Mouse (Mus musculus): ENCODE measurements around the gene Olfr1427. TPM values are rescaled to one million over a fixed set of nuclear protein-coding genes. Genes with fewer than 3 reads are reported as not detected.
"Not testable (repeated sequence)": the region's sequence is repeated elsewhere in the genome, so short reads cannot be mapped to it uniquely, and the experiment has no call there.

The Olfr1427 gene
- total RNA-seq (2021): not detected
- long read RNA-seq: 0 reads

DNA sequence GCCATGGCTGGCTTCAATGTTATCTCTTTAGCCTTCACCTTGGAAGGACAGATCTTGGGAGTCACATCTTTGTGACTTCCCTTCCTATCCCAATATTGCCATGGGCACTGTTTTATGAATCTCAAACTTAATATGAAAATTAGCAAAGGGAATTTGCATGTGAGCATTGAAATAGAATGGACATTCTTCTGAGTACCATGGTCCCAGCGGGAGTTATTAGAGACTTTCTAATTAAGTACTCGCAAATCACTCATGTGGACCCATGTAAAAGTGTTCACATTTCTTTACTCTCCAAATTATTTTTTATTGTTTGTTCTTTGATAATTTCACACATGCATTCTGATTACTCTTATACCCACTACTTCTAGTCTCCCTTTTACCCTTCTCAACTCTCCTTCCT, at the start of gene Olfr1427:
TSS of gene Olfr1427 (minus strand) at position 101 of the 400 bp plus-strand sequence.
- no peak for DNase-seq (ENCODE audit: low spot score in 2 of 2)

DNA sequence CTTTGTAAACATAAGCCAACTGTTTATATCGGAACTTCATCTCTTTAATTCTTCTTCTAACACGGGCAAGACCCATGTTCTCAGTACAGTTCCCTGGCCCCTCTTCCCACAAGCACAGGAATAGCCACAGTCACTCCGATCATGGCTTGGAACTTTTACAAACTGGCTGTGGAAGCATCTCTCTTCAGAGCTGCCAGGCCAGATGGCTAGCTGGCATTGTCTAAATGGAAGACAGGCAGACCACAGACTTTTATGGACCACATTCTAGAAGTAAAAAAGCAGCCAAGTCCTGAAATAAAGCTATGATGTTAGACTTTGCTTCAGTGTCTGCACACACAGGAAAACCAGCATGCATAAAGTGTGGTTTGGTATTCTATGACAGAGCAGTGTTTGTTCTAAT, 42.3 kb upstream of the Olfr1427 start:
- peak; percentile 19 to 38 for DNase-seq (ENCODE audit: low spot score in 2 of 2)

GRCm38 (mm10) chr19:12143356-12143755, 40.2 kb upstream of the Olfr1427 start:
- peak; percentile 22 to 42 for DNase-seq (ENCODE audit: low spot score in 2 of 2)

- peak; percentile 32 to 50 for DNase-seq (ENCODE audit: low spot score in 2 of 2)
Observed at GRCm38 (mm10) chr19:12134289-12134688, 31.2 kb upstream of the Olfr1427 start.

DNA sequence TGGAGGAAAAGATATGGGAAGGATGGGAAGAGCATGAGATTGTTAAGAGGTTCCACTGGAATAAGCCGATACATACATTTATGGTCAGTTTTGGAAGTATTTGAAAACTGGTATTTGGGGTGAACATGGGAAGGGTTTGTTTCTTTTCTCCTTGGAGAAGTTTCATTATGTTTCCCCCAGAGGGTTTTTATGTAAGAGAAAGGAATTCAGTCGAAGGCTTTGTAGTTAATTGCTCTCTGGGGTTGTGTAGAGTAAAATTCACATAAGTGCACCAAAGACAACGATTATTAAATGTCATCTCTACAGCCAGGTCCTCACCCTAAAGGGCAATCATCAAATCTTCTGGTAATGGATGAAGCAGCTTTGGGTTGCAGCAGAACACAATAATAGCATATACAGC, 20.0 kb upstream of the Olfr1427 start, which contains the start of gene Olfr76:
TSS of gene Olfr76 (minus strand) at position 101 of the 400 bp plus-strand sequence.
- no peak for DNase-seq (ENCODE audit: low spot score in 2 of 2)

- no peak for DNase-seq (ENCODE audit: low spot score in 2 of 2)
Observed at GRCm38 (mm10) chr19:12116464-12116863, 13.3 kb upstream of the Olfr1427 start.

DNA sequence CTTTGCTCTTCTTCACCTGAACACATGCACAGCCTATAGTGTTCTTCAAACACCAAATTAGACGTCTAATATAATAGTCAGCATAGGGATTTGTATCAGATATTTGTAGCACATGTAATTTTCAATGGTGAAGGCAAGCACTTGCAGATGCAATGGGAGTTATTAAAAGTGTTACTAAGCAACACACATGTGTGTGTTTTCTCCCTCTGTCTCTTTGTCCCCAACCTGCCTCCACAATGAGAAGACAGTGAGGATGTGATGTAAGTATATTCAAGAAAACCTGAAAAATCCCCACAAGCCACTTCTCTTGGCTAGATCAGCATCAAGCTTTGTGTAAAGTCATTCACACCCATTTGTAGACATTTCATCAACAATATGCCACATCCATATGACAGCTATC, 12.7 kb upstream of the Olfr1427 start, which contains the start of gene Olfr1428:
TSS of gene Olfr1428 (minus strand) at position 101 of the 400 bp plus-strand sequence.
- DNase-seq (ENCODE audit: low spot score in 2 of 2): no peak

DNA sequence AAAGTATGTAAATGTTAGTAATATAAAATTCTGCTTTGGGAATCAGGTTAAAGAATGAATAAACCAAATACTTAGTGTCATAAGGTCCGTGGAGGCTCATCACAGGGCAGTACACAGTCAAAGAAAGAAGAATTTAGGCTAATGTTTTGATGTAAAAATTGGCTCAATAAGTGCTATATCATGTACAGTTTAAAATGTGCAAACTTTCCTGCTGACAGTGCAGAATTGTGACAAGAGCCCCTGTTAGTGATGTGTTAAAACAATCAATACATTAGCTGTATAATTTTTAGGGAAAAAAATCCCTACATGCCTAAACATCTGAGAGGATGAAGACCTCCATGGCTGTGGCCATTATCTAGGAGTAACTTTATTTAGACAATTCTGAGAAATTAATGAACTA, 10.7 kb upstream of the Olfr1427 start:
- no peak for DNase-seq (ENCODE audit: low spot score in 2 of 2)

GRCm38 (mm10) chr19:12104541-12104940, 1.4 kb upstream of the Olfr1427 start:
- DNase-seq (ENCODE audit: low spot score in 2 of 2): no peak

GRCm38 (mm10) chr19:12091913-12092312, 11.2 kb downstream of the Olfr1427 start, which contains the start of gene Olfr1426:
Gene Olfr1426 (minus strand): TSS chr19:12092013.
- no peak for DNase-seq (ENCODE audit: low spot score in 2 of 2)

DNA sequence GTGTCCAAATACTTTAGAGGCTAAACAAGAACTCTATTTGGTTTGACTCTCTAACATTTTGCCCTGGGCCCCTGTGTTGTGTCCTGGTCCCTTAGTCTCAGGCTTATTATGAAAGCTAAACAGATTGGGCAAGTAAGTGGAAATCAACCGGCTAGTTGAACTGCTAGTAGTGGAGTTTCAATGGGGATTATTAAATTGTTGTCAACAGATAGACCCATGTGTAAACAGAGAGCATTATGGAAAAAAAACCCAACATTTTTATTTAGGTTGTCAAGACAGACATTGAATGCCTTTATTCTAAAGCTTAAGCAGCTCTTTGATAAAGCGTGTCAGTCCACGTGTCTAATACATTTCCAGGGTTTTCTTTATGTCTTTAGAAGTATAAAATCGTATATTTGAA, 25.5 kb downstream of the Olfr1427 start, which contains the start of gene Olfr1425:
TSS of gene Olfr1425 (minus strand) at position 101 of the 400 bp plus-strand sequence.
- not testable (repeated sequence) for DNase-seq (ENCODE audit: low spot score in 2 of 2)

- DNase-seq (ENCODE audit: low spot score in 2 of 2): not testable (repeated sequence)
Observed at GRCm38 (mm10) chr19:12069546-12069945, 33.6 kb downstream of the Olfr1427 start.

- not testable (repeated sequence) for DNase-seq (ENCODE audit: low spot score in 2 of 2)
Observed at GRCm38 (mm10) chr19:12067806-12068205, 35.3 kb downstream of the Olfr1427 start.

- DNase-seq (ENCODE audit: low spot score in 2 of 2): not testable (repeated sequence)
Observed at GRCm38 (mm10) chr19:12062582-12062981, 40.6 kb downstream of the Olfr1427 start, which contains the start of gene Olfr1424. Gene Olfr1424 (minus strand): TSS chr19:12062682.

Other genes starting within 250 kb of the Olfr1427 start
- not detected for gene Olfr1418, start 242.3 kb downstream of the Olfr1427 start, total RNA-seq (2021)
- not detected for gene Olfr1419, start 228.2 kb downstream of the Olfr1427 start, total RNA-seq (2021)
- not detected for gene Olfr1420, start 216.8 kb downstream of the Olfr1427 start, total RNA-seq (2021)
- 10 to 100 TPM; 20.3 to 22.3 TPM for gene Patl1, start 190.9 kb downstream of the Olfr1427 start, total RNA-seq (2021)
- 10 to 100 TPM; 54.2 to 56.3 TPM for gene Osbp, start 137.4 kb downstream of the Olfr1427 start, total RNA-seq (2021)
- not detected for gene Olfr1423, start 62.0 kb downstream of the Olfr1427 start, total RNA-seq (2021)
- gene Olfr1424, start 40.7 kb downstream of the Olfr1427 start, total RNA-seq (2021): not detected
- gene Olfr1425, start 25.6 kb downstream of the Olfr1427 start, total RNA-seq (2021): not detected
- not detected for gene Olfr1426, start 11.3 kb downstream of the Olfr1427 start, total RNA-seq (2021)
- gene Olfr1428, start 12.6 kb upstream of the Olfr1427 start, total RNA-seq (2021): not detected
- not detected for gene Olfr76, start 19.9 kb upstream of the Olfr1427 start, total RNA-seq (2021)
- gene Olfr1555-ps1, start 66.8 kb upstream of the Olfr1427 start, total RNA-seq (2021): not detected
- gene Olfr1431, start 97.3 kb upstream of the Olfr1427 start, total RNA-seq (2021): not detected
- gene Olfr1432, start 129.3 kb upstream of the Olfr1427 start, total RNA-seq (2021): not detected
- gene Olfr262, start 138.3 kb upstream of the Olfr1427 start, total RNA-seq (2021): not detected
- gene Olfr235, start 157.7 kb upstream of the Olfr1427 start, total RNA-seq (2021): not detected
- not detected for gene Olfr1434, start 176.5 kb upstream of the Olfr1427 start, total RNA-seq (2021)
- not detected for gene Olfr1436, start 195.8 kb upstream of the Olfr1427 start, total RNA-seq (2021)
- not detected for gene Olfr1437, start 221.8 kb upstream of the Olfr1427 start, total RNA-seq (2021)
- not detected for gene Olfr1438-ps1, start 232.6 kb upstream of the Olfr1427 start, total RNA-seq (2021)

Data from layer of hippocampus, postnatal 10 days (tissue).